Mouse (Mus musculus): Measurements from ENCODE around the gene Stip1.

- no peak for TF ChIP-seq CTCF (IDR thresholded peaks at IDR 0.05; ENCODE audit: low read depth, low read length)
- TF ChIP-seq POLR2A (IDR thresholded peaks at IDR 0.05; ENCODE audit: insufficient read depth, low read length), result no peak
Observed at GRCm38 (mm10) chr19:6981465-6981864, 58.3 kb downstream of the Stip1 start.

Measured in ES-Bruce4 (cell line).